Mouse (Mus musculus) retina, postnatal 7 days (tissue): ENCODE measurements at regions not wholly inside any gene's neighbourhood (a gene's known extent, or its start where the extent isn't known, plus 50 kb on each side); places are given as distances from the start of the nearest gene placed in this dataset.
"Not testable (repeated sequence)": the region's sequence is repeated elsewhere in the genome, so short reads cannot be mapped to it uniquely, and the experiment has no call there.

Experiments used
- DNase-seq: peaks from one replicate; pipeline ENCODE4 v3.0.0-alpha.2; 2012; ENCODE audit warnings: low read depth, low spot score

- not testable (repeated sequence) for DNase-seq
Measured at GRCm38 (mm10) chr17:27287986-27288385, 83.7 kb upstream of the Lemd2 start.

GRCm38 (mm10) chr17:27281241-27281640 is 77.0 kb upstream of the Lemd2 start:
- DNase-seq = no peak

GRCm38 (mm10) chr17:27279491-27280288 is 75.4 kb upstream of the Lemd2 start:
- not testable (repeated sequence) for DNase-seq

DNA sequence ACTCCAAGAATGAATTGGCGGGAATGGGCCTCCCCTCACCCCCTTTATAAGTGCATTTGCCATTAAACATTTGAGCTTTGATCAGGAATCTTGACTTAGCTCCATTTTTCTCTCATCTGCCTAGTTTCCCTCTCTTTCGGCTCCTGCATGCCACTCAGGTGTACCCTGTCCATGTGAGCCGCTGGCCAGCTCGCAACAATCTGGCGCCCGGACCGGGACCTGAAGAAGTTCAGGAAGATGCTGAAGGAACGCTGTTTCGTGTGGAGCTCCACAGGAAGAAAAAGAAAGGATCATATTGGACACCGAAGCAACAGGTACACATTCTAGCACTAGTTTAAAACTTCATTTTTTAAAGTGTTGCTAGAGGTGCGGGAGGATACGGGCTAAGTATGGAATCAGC is 73.5 kb upstream of the Lemd2 start:
- not testable (repeated sequence) for DNase-seq

DNA sequence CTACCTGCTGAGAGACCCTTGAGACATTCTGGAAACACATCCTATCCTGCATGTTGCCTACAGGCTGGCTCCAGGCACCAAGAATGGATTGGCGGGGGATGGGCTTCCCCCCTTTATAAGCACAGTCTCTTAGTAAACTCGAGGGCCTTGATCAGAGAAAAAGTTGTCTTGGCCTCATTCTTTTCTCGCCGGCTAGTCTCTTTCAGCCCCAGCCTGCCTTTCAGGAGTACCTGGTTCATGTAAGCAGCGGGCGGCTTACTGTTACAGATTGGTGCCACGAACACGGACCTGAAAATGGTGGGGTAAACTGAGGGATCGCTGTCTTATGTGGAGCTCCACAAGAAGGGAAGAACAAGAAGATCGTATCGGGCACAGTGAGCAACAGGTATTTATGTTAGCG is 67.5 kb upstream of the Lemd2 start:
- DNase-seq = not testable (repeated sequence)

GRCm38 (mm10) chr17:27270776-27271175 is 66.5 kb upstream of the Lemd2 start:
- not testable (repeated sequence) for DNase-seq

DNA sequence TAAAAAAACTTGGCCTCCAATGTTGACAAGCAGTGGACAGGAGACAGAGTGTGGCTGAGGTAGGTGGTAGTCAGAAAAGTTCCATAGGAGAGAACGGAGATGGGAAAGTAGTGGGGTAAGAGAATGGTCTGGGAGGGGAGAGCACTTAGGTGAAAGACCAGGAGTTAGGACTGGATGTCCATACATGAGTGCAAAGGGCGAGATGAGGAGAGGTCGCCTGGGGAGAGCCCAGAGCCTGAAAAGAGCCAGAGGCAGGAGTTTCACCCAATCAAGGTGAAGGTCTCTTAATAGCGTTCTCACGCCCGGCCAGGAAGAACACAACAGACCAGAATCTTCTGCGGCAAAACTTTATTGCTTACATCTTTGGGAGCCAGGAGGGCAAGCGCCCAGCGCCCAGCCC is 60.3 kb upstream of the Lemd2 start:
- DNase-seq = not testable (repeated sequence)

- no peak for DNase-seq
Measured at GRCm38 (mm10) chr17:27262607-27263006, 58.3 kb upstream of the Lemd2 start.

DNA sequence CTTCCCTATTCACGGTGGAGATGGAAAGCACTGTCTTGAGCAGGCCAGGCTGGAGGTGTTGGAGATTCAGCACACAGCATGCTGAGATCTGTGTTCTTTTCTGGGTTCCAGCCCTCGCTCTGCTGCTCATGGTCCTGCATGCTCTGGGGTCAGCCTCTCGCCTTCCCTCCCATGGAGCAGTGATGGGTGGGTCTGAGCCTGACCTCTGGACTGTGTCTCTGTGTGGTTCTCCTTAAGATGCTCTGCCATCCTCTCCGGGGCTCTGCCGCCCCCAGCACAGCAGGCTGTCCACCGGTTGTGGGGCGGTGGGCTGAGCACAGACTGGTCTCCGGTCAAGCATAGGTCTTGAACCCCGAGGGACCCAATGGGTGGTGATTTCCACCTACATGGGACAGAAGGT is 57.7 kb upstream of the Lemd2 start:
- DNase-seq = no peak

DNA sequence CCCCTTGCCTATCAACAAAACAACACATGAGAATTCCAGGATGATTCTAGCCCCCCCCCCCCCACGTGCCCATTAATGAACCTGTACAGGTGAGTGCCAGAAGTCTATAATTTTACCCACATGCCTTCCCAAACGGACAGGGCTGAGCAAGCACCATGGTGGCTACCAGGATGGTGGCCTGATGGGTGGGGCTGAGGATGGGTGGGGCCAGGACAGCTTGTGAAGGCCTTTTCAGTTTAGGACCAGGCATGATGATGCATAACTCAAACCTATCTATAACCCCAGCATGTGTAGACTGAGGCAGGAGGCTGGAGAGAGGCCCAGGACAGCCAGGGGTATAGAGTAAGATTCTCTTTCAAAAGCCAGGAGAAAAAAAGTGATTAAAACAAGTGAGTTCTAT is 57.0 kb upstream of the Lemd2 start:
- no peak for DNase-seq

DNA sequence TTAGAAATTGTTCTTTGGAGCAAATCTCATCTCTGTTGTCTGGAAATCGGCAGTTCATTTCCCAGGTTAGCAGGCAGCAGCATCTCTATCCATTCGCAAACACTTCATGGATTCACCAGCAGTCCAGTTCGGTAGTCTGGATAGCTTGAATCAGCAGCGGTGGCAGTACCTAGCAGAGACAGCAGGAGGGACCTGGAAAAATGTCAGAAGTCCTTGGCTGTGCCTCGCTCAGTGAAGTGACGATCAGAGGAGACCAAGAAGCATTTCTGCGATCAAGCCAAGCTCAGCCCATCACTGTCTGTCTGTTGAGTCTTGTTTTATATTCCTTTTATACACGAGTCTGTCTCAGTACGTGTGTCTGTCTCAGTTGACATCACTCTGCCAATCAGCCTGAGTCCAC is 55.8 kb upstream of the Lemd2 start:
- DNase-seq = no peak

GRCm38 (mm10) chr17:27257345-27257744 is 53.1 kb upstream of the Lemd2 start:
- DNase-seq = no peak

DNA sequence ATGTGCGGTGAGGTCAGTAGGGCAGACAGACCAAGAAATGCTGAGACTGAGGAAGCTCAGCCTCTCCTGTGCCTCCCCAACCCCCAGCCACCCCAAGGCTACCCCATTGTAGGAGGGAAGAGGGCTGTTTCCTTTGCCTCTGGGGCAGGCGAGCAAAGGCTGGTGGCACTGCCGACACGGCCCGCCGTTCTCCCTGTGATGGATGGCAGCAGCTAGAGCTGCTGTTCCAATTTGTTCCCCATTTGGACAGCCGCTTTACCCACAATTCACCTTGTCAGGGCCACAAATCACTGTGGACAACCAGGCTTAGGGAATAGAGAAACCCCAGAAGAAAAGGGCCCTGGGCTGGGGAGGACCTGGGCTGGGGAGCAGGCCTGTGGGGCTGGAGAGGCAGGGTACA is 51.5 kb upstream of the Lemd2 start:
- no peak for DNase-seq
